Mouse (Mus musculus): Measurements from ENCODE around the gene Rnf215. TPM values are rescaled to one million over a fixed set of nuclear protein-coding genes. Genes with fewer than 3 reads are reported as not detected.
"Not testable (repeated sequence)": the region's sequence is repeated elsewhere in the genome, so short reads cannot be mapped to it uniquely, and the experiment has no call there.

Rnf215 gene
- polyA plus RNA-seq, 1 experiment: 48.7 TPM

- no peak for DNase-seq (ENCODE audit: extremely low spot score in 1 of 2, low spot score in 1 of 2)
Observed at GRCm38 (mm10) chr11:4112861-4113260, 22.1 kb upstream of the Rnf215 start.

GRCm38 (mm10) chr11:4113496-4113895 is 21.5 kb upstream of the Rnf215 start:
- DNase-seq (ENCODE audit: extremely low spot score in 1 of 2, low spot score in 1 of 2): no peak

- DNase-seq (ENCODE audit: extremely low spot score in 1 of 2, low spot score in 1 of 2): no peak
Observed at GRCm38 (mm10) chr11:4113970-4114369, 21.0 kb upstream of the Rnf215 start.

- DNase-seq (ENCODE audit: extremely low spot score in 1 of 2, low spot score in 1 of 2): not testable (repeated sequence)
Observed at GRCm38 (mm10) chr11:4114541-4114940, 20.5 kb upstream of the Rnf215 start.

GRCm38 (mm10) chr11:4115407-4115806 is 19.6 kb upstream of the Rnf215 start:
- DNase-seq (ENCODE audit: extremely low spot score in 1 of 2, low spot score in 1 of 2): peak in 1 of 2 experiments; percentile 58

- DNase-seq (ENCODE audit: extremely low spot score in 1 of 2, low spot score in 1 of 2): peak in 1 of 2 experiments; percentile 72
Observed at GRCm38 (mm10) chr11:4116458-4117141, 18.4 kb upstream of the Rnf215 start.

- peak in 1 of 2 experiments; percentile 41 for DNase-seq (ENCODE audit: extremely low spot score in 1 of 2, low spot score in 1 of 2)
Observed at GRCm38 (mm10) chr11:4117372-4118071, 17.5 kb upstream of the Rnf215 start.

GRCm38 (mm10) chr11:4118081-4118921 is 16.7 kb upstream of the Rnf215 start:
- peak in 1 of 2 experiments; percentile 87 for DNase-seq (ENCODE audit: extremely low spot score in 1 of 2, low spot score in 1 of 2)

- no peak for DNase-seq (ENCODE audit: extremely low spot score in 1 of 2, low spot score in 1 of 2)
Observed at GRCm38 (mm10) chr11:4119635-4120034, 15.4 kb upstream of the Rnf215 start.

- DNase-seq (ENCODE audit: extremely low spot score in 1 of 2, low spot score in 1 of 2): no peak
Observed at GRCm38 (mm10) chr11:4121691-4122090, 13.3 kb upstream of the Rnf215 start.

GRCm38 (mm10) chr11:4122226-4122625 is 12.8 kb upstream of the Rnf215 start:
- no peak for DNase-seq (ENCODE audit: extremely low spot score in 1 of 2, low spot score in 1 of 2)

- DNase-seq (ENCODE audit: extremely low spot score in 1 of 2, low spot score in 1 of 2): no peak
Observed at GRCm38 (mm10) chr11:4122742-4123579, 12.0 kb upstream of the Rnf215 start, which contains the start of gene Sec14l2. Sec14l2 (minus strand) TSS chr11:4123415.

GRCm38 (mm10) chr11:4123922-4124321 is 11.1 kb upstream of the Rnf215 start:
- DNase-seq (ENCODE audit: extremely low spot score in 1 of 2, low spot score in 1 of 2): peak in 1 of 2 experiments; percentile 68

GRCm38 (mm10) chr11:4127059-4127458 is 7.9 kb upstream of the Rnf215 start:
- DNase-seq (ENCODE audit: extremely low spot score in 1 of 2, low spot score in 1 of 2): no peak

- not testable (repeated sequence) for DNase-seq (ENCODE audit: extremely low spot score in 1 of 2, low spot score in 1 of 2)
Observed at GRCm38 (mm10) chr11:4128461-4128860, 6.5 kb upstream of the Rnf215 start.

GRCm38 (mm10) chr11:4133450-4133849 is 1.6 kb upstream of the Rnf215 start:
- DNase-seq (ENCODE audit: extremely low spot score in 1 of 2, low spot score in 1 of 2): no peak

GRCm38 (mm10) chr11:4134400-4134799 is 602 bp upstream of the Rnf215 start:
- DNase-seq (ENCODE audit: extremely low spot score in 1 of 2, low spot score in 1 of 2): no peak

- no peak for DNase-seq (ENCODE audit: extremely low spot score in 1 of 2, low spot score in 1 of 2)
Observed at GRCm38 (mm10) chr11:4138964-4139363, 4.0 kb downstream of the Rnf215 start.

- DNase-seq (ENCODE audit: extremely low spot score in 1 of 2, low spot score in 1 of 2): no peak
Observed at GRCm38 (mm10) chr11:4141505-4141904, 6.5 kb downstream of the Rnf215 start.

GRCm38 (mm10) chr11:4142352-4142751 is 7.3 kb downstream of the Rnf215 start:
- no peak for DNase-seq (ENCODE audit: extremely low spot score in 1 of 2, low spot score in 1 of 2)
